Mouse (Mus musculus) layer of hippocampus, postnatal 36 days (tissue): ENCODE data around the gene Gbp3. TPM values are rescaled to one million over a fixed set of nuclear protein-coding genes. Genes with fewer than 3 reads are reported as not detected.

Source experiments
- DNase-seq, 2 experiments: peaks; one replicate each; pipeline ENCODE4 v3.0.0; 2022
- total RNA-seq, 2 experiments: library from RNA; stranded (reverse); gene quantifications; 2 replicates each; pipeline ENCODE4 v1.2.3; 2021

Gene Gbp3
- total RNA-seq, 2 experiments from 2014 or later = 4.2 to 6.2 TPM

GRCm38 (mm10) chr3:142590431-142591067 lies 30.7 kb downstream of the Gbp3 start:
- DNase-seq = no peak

GRCm38 (mm10) chr3:142594547-142594946 lies 34.7 kb downstream of the Gbp3 start, which contains the start of gene Gbp2b:
Gene Gbp2b (plus strand): TSS chr3:142594847.
- no peak for DNase-seq

- DNase-seq = no peak
These were observed 38.1 kb downstream of the Gbp3 start for GRCm38 (mm10) chr3:142597923-142598322.

- no peak for DNase-seq
These were observed 41.8 kb downstream of the Gbp3 start for GRCm38 (mm10) chr3:142601675-142602074.

GRCm38 (mm10) chr3:142618658-142619057 lies 58.8 kb downstream of the Gbp3 start:
- no peak for DNase-seq

GRCm38 (mm10) chr3:142619606-142620005 lies 59.8 kb downstream of the Gbp3 start:
- DNase-seq = no peak

GRCm38 (mm10) chr3:142620111-142620955 lies 60.5 kb downstream of the Gbp3 start, which contains the start of gene Gbp2:
Gene Gbp2 (plus strand): TSS chr3:142620602.
- DNase-seq = no peak

GRCm38 (mm10) chr3:142620956-142621562 lies 61.2 kb downstream of the Gbp3 start:
- DNase-seq = no peak

Other genes with a start within 250 kb of the Gbp3 start
- gene Pdlim5, start 164.3 kb upstream of the Gbp3 start, total RNA-seq = 10 to 100 TPM; 22.6 to 25.7 TPM
- gene Gbp5, start 66.0 kb upstream of the Gbp3 start, total RNA-seq = 1 to 10 TPM; 2.5 to 3.9 TPM
- 1 to 10 TPM; 2.3 to 2.4 TPM for gene Gbp7, start 29.7 kb upstream of the Gbp3 start, total RNA-seq
- not detected for gene Gbp2b, start 34.8 kb downstream of the Gbp3 start, total RNA-seq
- gene Gbp2, start 60.6 kb downstream of the Gbp3 start, total RNA-seq = 1 to 10 TPM; 1.6 to 3.3 TPM
- gene Kyat3, start 141.0 kb downstream of the Gbp3 start, total RNA-seq = 1 to 10 TPM; 4.5 to 5.3 TPM
- gene Gtf2b, start 205.0 kb downstream of the Gbp3 start, total RNA-seq = 10 to 100 TPM; 41.1 to 42.9 TPM